Comparison of ENCODE assay signal across 16 mouse cellular contexts in genomic region chr4:62856406-62856805, GRCm38 (mm10).
DNase-seq lines count a peak whose midpoint lies in the region; TF ChIP-seq lines count a peak whose summit lies in the region.
"Had no signal": no experiment of that assay in that cellular context is flagged by ENCODE, and none has a peak within 500 bp of the region (broad histone marks: within the 10 kb centered on the region; RNA-seq: fewer than 3 reads in every experiment).

No protein-coding gene starts in this region.

- peak; percentile 8 for DNase-seq in embryo, embryonic 10 days (ENCODE audit: low spot score)
- DNase-seq in embryo, embryonic 9.5 days (ENCODE audit: extremely low spot score) = no peak
- DNase-seq in brain, embryonic 14.5 days (ENCODE audit: low read depth) = peak; percentile 11
- DNase-seq in embryonic facial prominence, embryonic 10.5 days (ENCODE audit: low spot score) = peak; percentile 53
- no peak for DNase-seq in frontal cortex, postnatal 14 days (ENCODE audit: low spot score in 2 of 2)
- no peak for DNase-seq in natural killer cell, adult 2 months (ENCODE audit: low spot score in 2 of 2)
- DNase-seq: adrenal gland, adult 8-10 months; adrenal gland, postnatal 25 days; cerebellum, adult 18-20 months; forebrain, postnatal 0 days; gastrocnemius, postnatal 25 days; heart, adult 18-20 months; kidney, adult 18-20 months had no signal

- no peak for TF ChIP-seq POLR2A in brain, embryonic 14.5 days (IDR thresholded peaks at IDR 0.05; ENCODE audit: borderline replicate concordance, extremely low read depth, insufficient read depth, insufficient read length, poor library complexity, severe bottlenecking)

- TF ChIP-seq CTCF in brain, embryonic 14.5 days (IDR thresholded peaks at IDR 0.05; ENCODE audit: borderline replicate concordance, extremely low read depth, insufficient read depth, insufficient read length) = no peak

- 46% methylated on average over 3 of the region's 3 CpGs for WGBS in embryonic facial prominence, embryonic 10.5 days

- no peak overlapping the region for H3K27ac ChIP-seq in embryonic facial prominence, embryonic 10.5 days (replicated peaks)
- H3K27ac ChIP-seq: embryonic facial prominence, embryonic 15.5 days; hindbrain, embryonic 14.5 days; hindbrain, postnatal 0 days had no signal

- no peaks in the 10 kb centered on the region for H3K9me3 ChIP-seq in embryonic facial prominence, embryonic 10.5 days
- H3K9me3 ChIP-seq: embryonic facial prominence, embryonic 15.5 days had no signal

- no peak overlapping the region for H3K4me3 ChIP-seq in embryonic facial prominence, embryonic 10.5 days
- H3K4me3 ChIP-seq: embryonic facial prominence, embryonic 15.5 days had no signal

- no peaks in the 10 kb centered on the region for H3K36me3 ChIP-seq in embryonic facial prominence, embryonic 10.5 days (replicated peaks)
- H3K36me3 ChIP-seq: embryonic facial prominence, embryonic 15.5 days had no signal

- H3K4me1 ChIP-seq in embryonic facial prominence, embryonic 10.5 days = peaks cover 18% of the 10 kb centered on the region

- H3K27me3 ChIP-seq in embryonic facial prominence, embryonic 10.5 days (replicated peaks; ENCODE audit: low read depth, poor library complexity, severe bottlenecking) = no peaks in the 10 kb centered on the region
- H3K27me3 ChIP-seq: embryonic facial prominence, embryonic 15.5 days had no signal

Comparison
In these comparisons a context has a peak if more than half of its experiments do, and no peak if none do; other contexts are left out.
1. DNase-seq: peak in embryo, embryonic 10 days (single experiment), brain, embryonic 14.5 days (single experiment) and embryonic facial prominence, embryonic 10.5 days (single experiment); none in embryo, embryonic 9.5 days (single experiment), frontal cortex, postnatal 14 days (0 of 2) and natural killer cell, adult 2 months (0 of 2).